Comparison of ENCODE assay signal across 22 mouse cellular contexts in the genomic region with DNA sequence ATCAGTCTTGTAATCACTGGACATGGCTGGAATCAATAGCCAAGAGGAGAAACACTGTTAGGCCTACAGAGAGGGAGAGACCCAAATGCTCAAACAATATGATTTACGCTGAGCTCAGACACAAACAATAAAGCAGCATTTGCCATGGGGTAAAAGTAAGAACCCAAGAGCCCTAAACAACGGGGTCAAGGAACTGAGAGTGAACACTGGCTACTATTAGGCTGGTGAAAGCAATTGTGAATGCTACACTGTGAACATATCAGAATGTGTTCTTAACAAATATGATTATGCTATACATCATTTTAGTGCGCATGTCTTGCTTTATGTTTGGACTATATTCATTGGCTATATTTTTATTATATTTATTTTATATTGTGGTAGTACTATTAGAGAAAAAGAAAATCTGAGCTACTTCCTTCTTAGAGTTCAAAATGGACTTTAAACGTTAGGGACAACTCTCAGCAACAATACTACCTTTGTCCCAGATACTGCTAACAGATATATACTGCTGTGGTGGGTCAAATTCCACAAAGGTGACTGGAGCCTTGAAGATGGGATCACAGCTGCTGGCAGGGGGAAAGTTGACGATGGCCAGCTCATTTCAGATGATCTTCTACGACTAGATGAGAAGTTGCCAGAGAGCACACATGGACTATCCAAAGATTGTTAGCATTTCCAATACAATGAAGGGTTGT. TPM values are rescaled to one million over a fixed set of nuclear protein-coding genes. Genes with fewer than 3 reads are reported as not detected.
DNase-seq lines count a peak whose midpoint lies in the region; ATAC-seq lines count a peak whose summit lies in the region.
"Had no signal": no experiment of that assay in that cellular context is flagged by ENCODE, and none has a peak within 500 bp of the region (broad histone marks: within the 10 kb centered on the region; RNA-seq: fewer than 3 reads in every experiment).

No protein-coding gene starts in this region.

- no peak overlapping the region for H3K4me2 ChIP-seq in forebrain, embryonic 14.5 days (ENCODE audit: low read length)
- no peak overlapping the region for H3K4me2 ChIP-seq in forebrain, embryonic 11.5 days (ENCODE audit: low read depth, low read length, severe bottlenecking)
- H3K4me2 ChIP-seq in midbrain, embryonic 13.5 days (replicated peaks), result no peak overlapping the region
- no peak overlapping the region for H3K4me2 ChIP-seq in midbrain, embryonic 16.5 days (ENCODE audit: low read length)
- H3K4me2 ChIP-seq in intestine, embryonic 15.5 days (replicated peaks), result no peak overlapping the region
- H3K4me2 ChIP-seq: heart, embryonic 12.5 days; heart, embryonic 15.5 days; hindbrain, embryonic 15.5 days had no signal

- 0 out of 2 replicates have a peak, but pooled peaks have one; percentile 12 for ATAC-seq in forebrain, embryonic 14.5 days
- ATAC-seq in forebrain, embryonic 11.5 days (replicated peaks; ENCODE audit: low FRiP score), result no peak
- peak; percentile 45; the same call in 1 of the 2 replicates for ATAC-seq in midbrain, embryonic 13.5 days
- no peak for ATAC-seq in midbrain, embryonic 16.5 days
- ATAC-seq in intestine, embryonic 15.5 days, result peak; percentile 93

- H3K27me3 ChIP-seq in forebrain, embryonic 14.5 days (replicated peaks; ENCODE audit: control insufficient read depth, insufficient read depth, low read length), result no peaks in the 10 kb centered on the region
- no peaks in the 10 kb centered on the region for H3K27me3 ChIP-seq in forebrain, embryonic 11.5 days (ENCODE audit: control insufficient read depth, insufficient read depth, low read length)
- no peaks in the 10 kb centered on the region for H3K27me3 ChIP-seq in midbrain, embryonic 13.5 days
- no peaks in the 10 kb centered on the region for H3K27me3 ChIP-seq in midbrain, embryonic 16.5 days (ENCODE audit: control insufficient read depth, insufficient read depth, low read depth, low read length)
- no peaks in the 10 kb centered on the region for H3K27me3 ChIP-seq in intestine, embryonic 15.5 days (replicated peaks)
- no peaks in the 10 kb centered on the region for H3K27me3 ChIP-seq in heart, embryonic 10.5 days (ENCODE audit: insufficient read depth, poor library complexity, severe bottlenecking)
- H3K27me3 ChIP-seq: CH12.LX; heart, embryonic 12.5 days; heart, embryonic 15.5 days; hindbrain, embryonic 15.5 days had no signal

- H3K9ac ChIP-seq in forebrain, embryonic 14.5 days (ENCODE audit: low read length), result no peak overlapping the region
- H3K9ac ChIP-seq in forebrain, embryonic 11.5 days (ENCODE audit: low read length), result no peak overlapping the region
- H3K9ac ChIP-seq in midbrain, embryonic 13.5 days (replicated peaks), result no peak overlapping the region
- H3K9ac ChIP-seq in midbrain, embryonic 16.5 days (ENCODE audit: low read depth, low read length), result no peak overlapping the region
- no peak overlapping the region for H3K9ac ChIP-seq in intestine, embryonic 15.5 days
- H3K9ac ChIP-seq: forebrain, postnatal 0 days; heart, embryonic 12.5 days; heart, embryonic 15.5 days; hindbrain, embryonic 15.5 days had no signal

- no peak overlapping the region for H3K27ac ChIP-seq in forebrain, embryonic 14.5 days (ENCODE audit: low read depth, low read length)
- H3K27ac ChIP-seq in forebrain, embryonic 11.5 days (ENCODE audit: low read depth, low read length), result no peak overlapping the region
- no peak overlapping the region for H3K27ac ChIP-seq in midbrain, embryonic 13.5 days
- H3K27ac ChIP-seq in midbrain, embryonic 16.5 days (ENCODE audit: low read length), result no peak overlapping the region
- 0 out of 2 replicates have a peak overlapping the region, but pooled peaks have one; percentile 10 for H3K27ac ChIP-seq in intestine, embryonic 15.5 days
- no peak overlapping the region for H3K27ac ChIP-seq in heart, embryonic 10.5 days
- H3K27ac ChIP-seq: forebrain, embryonic 10.5 days; gastrocnemius, adult 2 months; heart, embryonic 15.5 days; hindbrain, embryonic 15.5 days had no signal

- 74% methylated on average over 6 of the region's 6 CpGs for WGBS in forebrain, embryonic 14.5 days
- WGBS in forebrain, embryonic 11.5 days, result 74% methylated on average over 6 of the region's 6 CpGs
- 76% methylated on average over 6 of the region's 6 CpGs for WGBS in midbrain, embryonic 13.5 days
- 71% methylated on average over 6 of the region's 6 CpGs for WGBS in midbrain, embryonic 16.5 days
- WGBS in intestine, embryonic 15.5 days, result 52% methylated on average over 6 of the region's 6 CpGs
- 25% methylated on average over 6 of the region's 6 CpGs for WGBS in large intestine, adult 2 months
- 64% methylated on average over 6 of the region's 6 CpGs for WGBS in heart, embryonic 10.5 days

- DNase-seq in forebrain, embryonic 14.5 days (ENCODE audit: low spot score), result no peak
- DNase-seq in forebrain, embryonic 11.5 days (ENCODE audit: low spot score), result no peak
- peak; percentile 29 for DNase-seq in large intestine, adult 2 months (ENCODE audit: low read depth, low spot score)
- DNase-seq in cerebellum, postnatal 10 days, result no peak
- no peak for DNase-seq in heart, embryonic 10.5 days (ENCODE audit: low spot score)
- DNase-seq: cerebellum, adult 9-11 months; gastrocnemius, postnatal 14 days; heart, adult 11 months had no signal

- H3K4me3 ChIP-seq in forebrain, embryonic 14.5 days (ENCODE audit: low read depth, low read length), result no peak overlapping the region
- no peak overlapping the region for H3K4me3 ChIP-seq in forebrain, embryonic 11.5 days (ENCODE audit: low read depth, low read length)
- H3K4me3 ChIP-seq in midbrain, embryonic 13.5 days (replicated peaks), result no peak overlapping the region
- H3K4me3 ChIP-seq in midbrain, embryonic 16.5 days (ENCODE audit: low read depth, low read length), result no peak overlapping the region
- H3K4me3 ChIP-seq in intestine, embryonic 15.5 days (replicated peaks), result no peak overlapping the region
- H3K4me3 ChIP-seq in heart, embryonic 10.5 days, result no peak overlapping the region
- H3K4me3 ChIP-seq: forebrain, embryonic 10.5 days; gastrocnemius, adult 2 months; heart, embryonic 12.5 days; heart, embryonic 15.5 days; hindbrain, embryonic 15.5 days had no signal

- H3K4me1 ChIP-seq in forebrain, embryonic 14.5 days (ENCODE audit: control insufficient read depth, insufficient read depth, low read length), result no peaks in the 10 kb centered on the region
- H3K4me1 ChIP-seq in forebrain, embryonic 11.5 days (replicated peaks; ENCODE audit: control insufficient read depth, insufficient read depth, low read length), result no peaks in the 10 kb centered on the region
- no peaks in the 10 kb centered on the region for H3K4me1 ChIP-seq in midbrain, embryonic 13.5 days (replicated peaks)
- no peaks in the 10 kb centered on the region for H3K4me1 ChIP-seq in midbrain, embryonic 16.5 days (ENCODE audit: control insufficient read depth, insufficient read depth, low read length)
- no peaks in the 10 kb centered on the region for H3K4me1 ChIP-seq in intestine, embryonic 15.5 days (replicated peaks)
- H3K4me1 ChIP-seq in heart, embryonic 10.5 days, result no peaks in the 10 kb centered on the region
- H3K4me1 ChIP-seq: forebrain, embryonic 10.5 days; heart, embryonic 12.5 days; heart, embryonic 15.5 days; hindbrain, embryonic 15.5 days had no signal

- no peaks in the 10 kb centered on the region for H3K9me3 ChIP-seq in forebrain, embryonic 14.5 days (replicated peaks; ENCODE audit: control insufficient read depth, low read length)
- no peaks in the 10 kb centered on the region for H3K9me3 ChIP-seq in forebrain, embryonic 11.5 days (ENCODE audit: control insufficient read depth, low read length)
- H3K9me3 ChIP-seq in midbrain, embryonic 13.5 days, result no peaks in the 10 kb centered on the region
- H3K9me3 ChIP-seq in midbrain, embryonic 16.5 days (replicated peaks; ENCODE audit: control insufficient read depth, low read length, poor library complexity, severe bottlenecking), result no peaks in the 10 kb centered on the region
- H3K9me3 ChIP-seq in intestine, embryonic 15.5 days, result no peaks in the 10 kb centered on the region
- H3K9me3 ChIP-seq in heart, embryonic 10.5 days, result no peaks in the 10 kb centered on the region
- H3K9me3 ChIP-seq: forebrain, embryonic 10.5 days; G1E; heart, embryonic 12.5 days; heart, embryonic 15.5 days; hindbrain, embryonic 15.5 days had no signal

- no peaks in the 10 kb centered on the region for H3K36me3 ChIP-seq in forebrain, embryonic 14.5 days (ENCODE audit: control insufficient read depth, insufficient read depth, low read length)
- H3K36me3 ChIP-seq in forebrain, embryonic 11.5 days (ENCODE audit: control insufficient read depth, insufficient read depth, low read length), result no peaks in the 10 kb centered on the region
- H3K36me3 ChIP-seq in midbrain, embryonic 13.5 days, result no peaks in the 10 kb centered on the region
- H3K36me3 ChIP-seq in midbrain, embryonic 16.5 days (ENCODE audit: control insufficient read depth, insufficient read depth, low read length), result no peaks in the 10 kb centered on the region
- no peaks in the 10 kb centered on the region for H3K36me3 ChIP-seq in intestine, embryonic 15.5 days
- no peaks in the 10 kb centered on the region for H3K36me3 ChIP-seq in heart, embryonic 10.5 days
- H3K36me3 ChIP-seq: forebrain, embryonic 10.5 days; G1E; heart, embryonic 12.5 days; heart, embryonic 15.5 days; hindbrain, embryonic 15.5 days had no signal

RNA-seq across cellular contexts. Expression of a gene that starts 21.9 kb away (rescaled TPM):
- not detected in 2 replicates for polyA plus RNA-seq in forebrain, embryonic 14.5 days (2014; fragmentation: Nextera tagmentation; extraction: Ambion mirVana)
- not detected in 2 replicates for polyA plus RNA-seq in forebrain, embryonic 11.5 days (2014; fragmentation: Nextera tagmentation; extraction: Ambion mirVana)
- polyA plus RNA-seq in midbrain, embryonic 13.5 days (2015; fragmentation: Nextera tagmentation; extraction: Ambion mirVana), result not detected in 2 replicates
- polyA plus RNA-seq in midbrain, embryonic 16.5 days (2015; fragmentation: Nextera tagmentation; extraction: Ambion mirVana), result not detected in 2 replicates
- 0.11 TPM in 1 of 2 replicates, not detected in the other for polyA plus RNA-seq in intestine, embryonic 15.5 days (2015; fragmentation: Nextera tagmentation; extraction: Ambion mirVana)
- not detected in 2 replicates for polyA plus RNA-seq in large intestine, adult 2 months (2012; rRNA removed)
- 0.12 TPM in 1 of 2 replicates, not detected in the other for polyA plus RNA-seq in heart, embryonic 10.5 days (2016; fragmentation: Nextera tagmentation; extraction: Ambion mirVana)
- polyA plus RNA-seq: embryonic facial prominence, embryonic 11.5 days; forebrain, embryonic 10.5 days; forebrain, postnatal 0 days; G1E; heart, embryonic 12.5 days; hindbrain, embryonic 11.5 days; Patski had no signal

RNA-seq across cellular contexts. Expression of a gene that starts 28.4 kb away (rescaled TPM):
- 58.3 and 59.8 TPM in 2 replicates for polyA plus RNA-seq in forebrain, embryonic 14.5 days (2014; fragmentation: Nextera tagmentation; extraction: Ambion mirVana)
- 68.6 TPM in 2 replicates for polyA plus RNA-seq in forebrain, embryonic 11.5 days (2014; fragmentation: Nextera tagmentation; extraction: Ambion mirVana)
- 52.4 and 54.4 TPM in 2 replicates for polyA plus RNA-seq in midbrain, embryonic 13.5 days (2015; fragmentation: Nextera tagmentation; extraction: Ambion mirVana)
- 63.0 and 66.3 TPM in 2 replicates for polyA plus RNA-seq in midbrain, embryonic 16.5 days (2015; fragmentation: Nextera tagmentation; extraction: Ambion mirVana)
- polyA plus RNA-seq in intestine, embryonic 15.5 days (2015; fragmentation: Nextera tagmentation; extraction: Ambion mirVana), result 50.1 and 55.8 TPM in 2 replicates
- 9.8 and 12.8 TPM in 2 replicates for polyA plus RNA-seq in large intestine, adult 2 months (2012; rRNA removed)
- 50.3 and 51.2 TPM in 2 replicates for polyA plus RNA-seq in heart, embryonic 10.5 days (2016; fragmentation: Nextera tagmentation; extraction: Ambion mirVana)

Comparison
In these comparisons a context has a peak if more than half of its experiments do, and no peak if none do; other contexts are left out.
1. ATAC-seq: peak in forebrain, embryonic 14.5 days (single experiment), midbrain, embryonic 13.5 days (single experiment) and intestine, embryonic 15.5 days (single experiment); none in forebrain, embryonic 11.5 days (single experiment) and midbrain, embryonic 16.5 days (single experiment).